In genomic region chr10:60128287-60128686, GRCm38 (mm10) we compare ENCODE assay signal across 20 mouse cellular contexts.
"Had no signal": no experiment of that assay in that cellular context is flagged by ENCODE, and none has a peak within 500 bp of the region (broad histone marks: within the 10 kb centered on the region; RNA-seq: fewer than 3 reads in every experiment).

No protein-coding gene starts in this region.

- H3K9me3 ChIP-seq: midbrain, embryonic 10.5 days; midbrain, embryonic 12.5 days; neural tube, embryonic 13.5 days; neural tube, embryonic 15.5 days; stomach, embryonic 15.5 days had no signal

- H3K9ac ChIP-seq: lung, embryonic 14.5 days; midbrain, embryonic 12.5 days; neural tube, embryonic 13.5 days; neural tube, embryonic 15.5 days; stomach, embryonic 15.5 days had no signal

- H3K27me3 ChIP-seq: neural tube, embryonic 13.5 days; neural tube, embryonic 15.5 days; stomach, embryonic 15.5 days had no signal

- H3K4me2 ChIP-seq: lung, embryonic 14.5 days; midbrain, embryonic 12.5 days; neural tube, embryonic 13.5 days; neural tube, embryonic 15.5 days; stomach, embryonic 15.5 days had no signal

- H3K4me1 ChIP-seq: neural tube, embryonic 13.5 days; neural tube, embryonic 15.5 days; stomach, embryonic 15.5 days had no signal

- H3K36me3 ChIP-seq: stomach, embryonic 15.5 days had no signal

- H3K27ac ChIP-seq: midbrain, embryonic 10.5 days; midbrain, embryonic 12.5 days; neural tube, embryonic 13.5 days; neural tube, embryonic 15.5 days; stomach, embryonic 15.5 days; stomach, postnatal 0 days had no signal

- H3K4me3 ChIP-seq: midbrain, embryonic 10.5 days; midbrain, embryonic 12.5 days; myocyte; neural tube, embryonic 13.5 days; neural tube, embryonic 15.5 days; stomach, embryonic 15.5 days had no signal

- DNase-seq: lung, embryonic 14.5 days; lung, postnatal 10 days; lung, postnatal 4 days; midbrain, embryonic 14.5 days; retina, postnatal 1 day; right cerebral cortex, adult 18-20 months; right cerebral cortex, postnatal 25 days; right cerebral cortex, postnatal 4 days; spleen, adult 18-20 months; thymus, adult 2 months; thymus, postnatal 25 days; thymus, postnatal 4 days had no signal

- ATAC-seq: midbrain, embryonic 16.5 days had no signal
